Mouse (Mus musculus) heart, adult 11 months (tissue): ENCODE measurements at regions not wholly inside any gene's neighbourhood (a gene's known extent, or its start where the extent isn't known, plus 50 kb on each side); places are given as distances from the start of the nearest gene placed in this dataset.

Experiments used
- DNase-seq: peaks from one replicate; pipeline ENCODE4 v3.0.0; 2022

DNA sequence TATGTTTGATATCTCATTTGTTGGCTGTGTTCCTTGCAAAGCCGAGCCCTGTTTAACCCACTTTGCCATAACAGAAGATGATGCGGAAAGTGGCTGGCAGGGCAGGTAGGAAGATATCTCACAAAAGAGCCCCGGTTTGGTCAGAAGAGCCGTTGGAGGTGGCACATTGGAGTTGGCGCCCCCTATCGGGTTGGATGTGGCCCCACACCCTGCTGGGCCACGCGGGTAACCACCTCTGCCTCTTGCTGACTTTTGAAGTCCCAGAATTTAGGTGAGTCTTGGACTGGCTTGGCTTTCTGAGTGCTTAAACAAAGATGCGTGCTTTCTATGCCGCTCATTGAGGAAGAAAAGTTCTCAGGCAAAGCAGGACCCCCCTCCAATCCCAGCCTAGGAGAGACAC, 56.1 kb downstream of the Gm4791 start:
- DNase-seq, result no peak

- peak; percentile 71 for DNase-seq
Measured at GRCm38 (mm10) chr9:47055558-47055957, 57.0 kb downstream of the Gm4791 start.

- peak; percentile 63 for DNase-seq
Measured at GRCm38 (mm10) chr9:47059339-47060005, 60.9 kb downstream of the Gm4791 start.

GRCm38 (mm10) chr9:47060757-47061156, 62.2 kb downstream of the Gm4791 start:
- DNase-seq, result no peak

DNA sequence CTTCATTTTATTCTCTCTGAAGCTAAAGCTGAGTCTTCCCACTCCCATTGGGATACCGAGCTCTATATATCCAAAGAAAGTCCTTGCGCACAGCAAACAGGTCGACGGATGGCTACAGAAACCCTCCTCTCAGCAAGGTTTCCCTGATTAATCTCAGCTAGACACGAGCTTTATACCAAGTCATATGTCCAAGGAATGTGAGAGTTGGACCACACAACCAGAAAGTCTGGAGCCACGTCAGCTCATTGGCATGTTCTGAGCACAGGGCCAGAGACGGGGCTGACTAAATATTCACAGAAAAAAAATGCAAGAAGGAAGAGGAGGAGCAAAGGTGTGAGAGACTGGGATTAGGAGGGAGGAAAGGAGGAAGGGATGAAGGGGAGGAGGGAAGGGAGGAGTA, 64.0 kb downstream of the Gm4791 start:
- peak; percentile 71 for DNase-seq

GRCm38 (mm10) chr9:47063751-47064150, 65.2 kb downstream of the Gm4791 start:
- DNase-seq, result peak; percentile 57

GRCm38 (mm10) chr9:47064463-47065032, 66.0 kb downstream of the Gm4791 start:
- DNase-seq, result peak; percentile 74

GRCm38 (mm10) chr9:47069436-47069835, 70.9 kb downstream of the Gm4791 start:
- no peak for DNase-seq

- no peak for DNase-seq
Measured at GRCm38 (mm10) chr9:47070958-47071357, 72.4 kb downstream of the Gm4791 start.

DNA sequence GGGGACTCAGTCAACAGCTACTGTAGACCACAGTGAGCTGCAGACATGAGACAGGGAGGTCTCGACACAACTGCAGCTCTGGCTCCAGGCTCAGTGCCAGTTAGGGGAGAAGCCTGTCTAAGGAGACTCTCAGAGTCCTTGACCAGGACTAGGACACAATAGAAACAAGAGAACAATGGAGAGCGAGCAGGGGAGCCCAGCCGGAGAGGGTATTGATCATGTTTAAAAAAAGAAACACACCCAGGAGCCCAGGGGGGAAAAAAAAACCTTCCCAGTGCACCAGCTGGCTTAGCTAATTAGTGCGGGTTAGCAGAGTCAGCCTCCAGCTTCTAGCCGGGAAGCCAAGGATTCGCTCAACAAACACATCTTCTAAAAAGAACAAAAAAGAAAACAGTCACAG, 78.4 kb downstream of the Gm4791 start:
- no peak for DNase-seq

DNA sequence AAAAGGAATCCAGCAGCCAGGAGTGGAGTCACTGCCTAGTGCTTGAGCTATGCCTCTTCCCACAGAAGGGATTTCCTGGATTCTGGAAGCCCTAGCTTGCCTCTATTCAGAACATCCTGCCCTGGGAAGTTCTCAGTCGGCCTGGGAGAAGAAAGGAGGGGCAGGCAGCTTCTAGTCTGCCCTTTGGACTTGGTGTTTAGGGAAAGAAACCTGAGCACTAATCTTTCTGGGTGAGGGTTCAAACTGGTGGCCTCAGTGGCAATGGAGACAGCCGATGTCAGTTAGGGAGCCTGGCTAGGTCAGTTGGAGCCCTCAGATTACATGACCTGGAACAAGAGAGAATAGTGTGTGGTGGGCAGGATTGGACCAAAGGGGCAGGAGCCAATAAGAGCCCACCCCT, 78.9 kb downstream of the Gm4791 start:
- no peak for DNase-seq

- no peak for DNase-seq
Measured at GRCm38 (mm10) chr9:47077945-47078344, 79.4 kb downstream of the Gm4791 start.

DNA sequence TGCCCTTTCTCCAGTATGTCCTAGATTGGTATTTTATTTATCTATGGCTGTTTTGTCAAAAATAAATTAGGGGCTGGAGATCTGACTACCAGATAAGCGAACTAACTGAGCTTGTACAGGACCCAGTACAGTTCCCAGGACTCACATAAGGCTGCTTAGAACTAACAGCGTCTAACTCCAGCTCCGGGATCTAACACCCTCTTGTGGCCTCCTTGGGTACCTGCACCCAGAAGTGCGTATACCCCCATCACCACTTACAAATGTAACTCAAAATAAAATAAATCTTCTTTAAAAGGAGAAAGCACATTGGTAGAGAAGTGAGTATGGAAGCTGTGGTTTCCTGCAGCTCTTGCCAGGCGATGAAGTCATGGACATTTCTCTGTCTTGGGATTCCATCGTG, 82.9 kb downstream of the Gm4791 start:
- no peak for DNase-seq

GRCm38 (mm10) chr9:47091796-47092195, 93.3 kb downstream of the Gm4791 start:
- no peak for DNase-seq

DNA sequence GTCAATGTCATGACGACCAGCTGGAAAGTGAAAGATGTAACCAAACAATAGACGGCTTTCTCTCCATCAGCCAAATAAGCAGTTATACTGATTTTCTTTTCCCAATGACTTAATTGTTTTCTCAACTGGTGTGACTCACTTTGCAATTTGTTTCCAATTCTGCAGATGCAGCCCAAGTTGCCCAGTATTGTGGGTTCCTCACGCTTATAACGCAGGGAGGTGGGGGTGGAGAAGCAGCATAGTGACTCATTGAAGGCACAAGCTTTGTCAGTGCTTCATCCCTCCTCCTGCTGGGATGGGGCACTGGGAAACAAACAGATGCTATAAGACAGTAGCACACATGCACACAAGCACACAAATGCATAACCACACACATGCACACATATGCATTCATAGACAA, 97.1 kb downstream of the Gm4791 start:
- DNase-seq, result no peak

DNA sequence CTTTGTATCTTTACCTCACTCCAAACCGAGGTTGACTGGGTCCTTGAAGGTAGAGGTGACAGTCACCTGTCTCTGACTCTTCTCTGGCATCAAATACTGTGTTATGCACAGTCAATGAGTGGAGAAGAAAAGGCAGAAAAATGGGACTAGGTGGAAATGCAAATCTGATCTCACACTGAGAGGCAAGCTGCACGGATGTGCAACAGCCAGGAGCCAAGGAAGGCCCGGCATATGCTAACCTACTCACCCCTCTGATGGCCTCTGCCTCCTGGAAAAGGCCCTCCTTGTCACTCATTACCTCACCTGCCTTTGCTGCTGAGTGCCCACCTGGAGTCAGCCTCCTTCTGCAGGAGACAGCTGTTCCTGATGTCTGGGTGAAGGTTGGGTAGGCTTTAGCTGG, 104.8 kb downstream of the Gm4791 start:
- DNase-seq, result no peak

DNA sequence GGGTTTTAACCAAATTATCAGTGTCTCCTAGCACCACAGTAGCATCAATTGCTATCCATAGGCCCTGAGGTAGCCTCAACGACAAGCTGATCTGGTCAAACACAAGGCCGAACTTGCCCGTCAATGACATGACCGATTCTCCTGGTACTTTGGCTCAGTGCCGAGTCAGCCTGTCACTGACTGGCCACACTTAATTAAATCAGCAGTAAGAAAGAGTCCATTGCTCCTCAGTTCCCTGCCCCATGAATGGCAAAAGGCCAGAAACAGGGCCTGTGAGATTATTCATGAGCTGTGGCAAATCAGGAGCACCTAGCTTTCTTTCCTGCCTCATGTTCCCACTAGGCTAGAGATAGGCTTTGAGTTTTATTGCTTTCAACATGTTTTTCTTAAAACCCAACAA, 105.4 kb downstream of the Gm4791 start:
- no peak for DNase-seq

- no peak for DNase-seq
Measured at GRCm38 (mm10) chr9:47108096-47108495, 109.6 kb downstream of the Gm4791 start.

- DNase-seq, result no peak
Measured at GRCm38 (mm10) chr9:47119253-47119652, 120.7 kb downstream of the Gm4791 start.

- no peak for DNase-seq
Measured at GRCm38 (mm10) chr9:47123113-47123512, 124.6 kb downstream of the Gm4791 start.

DNA sequence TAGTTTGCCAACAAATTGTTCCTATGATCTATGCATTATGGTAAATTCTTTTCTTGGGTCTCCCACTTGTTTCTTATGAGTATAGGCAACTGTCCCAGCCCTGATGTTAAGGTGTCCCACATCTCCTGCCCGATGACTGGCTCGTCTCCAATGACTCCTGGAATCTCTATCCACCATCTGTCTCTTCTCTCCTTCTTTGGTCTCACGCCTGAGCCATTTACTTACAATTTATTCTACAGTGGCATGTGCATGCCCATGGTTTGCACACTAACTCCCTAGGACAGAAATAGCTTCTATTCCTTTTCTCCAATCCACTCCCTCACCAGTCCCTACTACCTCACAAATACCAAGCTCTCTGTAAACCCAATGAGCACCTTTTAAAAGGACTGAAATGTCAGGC, 127.0 kb downstream of the Gm4791 start:
- no peak for DNase-seq

DNA sequence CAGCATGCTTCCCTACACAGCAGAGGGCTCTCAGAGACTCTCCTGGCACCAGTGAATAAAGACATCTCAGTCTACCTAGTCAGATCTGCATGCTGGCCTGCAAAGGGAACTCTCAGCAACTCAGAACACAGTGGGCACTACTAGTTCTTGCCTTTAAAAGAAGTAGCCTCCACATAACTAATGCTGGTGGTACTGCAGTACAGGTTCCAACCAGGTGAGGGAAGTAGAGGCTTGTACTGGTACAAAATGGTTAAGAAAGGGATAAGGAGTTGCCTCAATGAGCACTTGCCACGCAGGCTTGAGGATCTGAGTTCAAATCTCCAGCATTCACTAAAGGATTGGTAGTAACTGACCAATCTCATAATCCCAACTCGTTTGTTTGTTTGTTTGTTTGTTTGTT, 127.7 kb downstream of the Gm4791 start:
- DNase-seq, result no peak

- DNase-seq, result no peak
Measured at GRCm38 (mm10) chr9:47127756-47128424, 129.3 kb downstream of the Gm4791 start.

GRCm38 (mm10) chr9:47129101-47129500, 130.6 kb downstream of the Gm4791 start:
- DNase-seq, result no peak

GRCm38 (mm10) chr9:47133454-47133853, 134.9 kb downstream of the Gm4791 start:
- DNase-seq, result no peak
